Mouse (Mus musculus): ENCODE data around the gene Pde4d.
A peak's percentile ranks its signal among the peaks of the same experiment; 100 is the strongest.

Pde4d gene

GRCm38 (mm10) chr13:109881161-109881857 is 1431.6 kb downstream of the Pde4d start:
- no peak for DNase-seq (ENCODE audit: low spot score in 2 of 2)

GRCm38 (mm10) chr13:109883636-109884035 is 1433.9 kb downstream of the Pde4d start:
- DNase-seq (ENCODE audit: low spot score in 2 of 2): no peak

- DNase-seq (ENCODE audit: low spot score in 2 of 2): no peak
Measured at GRCm38 (mm10) chr13:109884812-109885211, 1435.1 kb downstream of the Pde4d start.

GRCm38 (mm10) chr13:109888293-109888692 is 1438.5 kb downstream of the Pde4d start:
- DNase-seq (ENCODE audit: low spot score in 2 of 2): no peak

- DNase-seq (ENCODE audit: low spot score in 2 of 2): no peak
Measured at GRCm38 (mm10) chr13:109891194-109891909, 1441.6 kb downstream of the Pde4d start.

- DNase-seq (ENCODE audit: low spot score in 2 of 2): no peak
Measured at GRCm38 (mm10) chr13:109891910-109892265, 1442.1 kb downstream of the Pde4d start.

- DNase-seq (ENCODE audit: low spot score in 2 of 2): no peak
Measured at GRCm38 (mm10) chr13:109899442-109900428, 1450.0 kb downstream of the Pde4d start.

GRCm38 (mm10) chr13:109901811-109902210 is 1452.1 kb downstream of the Pde4d start:
- no peak for DNase-seq (ENCODE audit: low spot score in 2 of 2)

- peak in 1 of 2 experiments; percentile 38 for DNase-seq (ENCODE audit: low spot score in 2 of 2)
Measured at GRCm38 (mm10) chr13:109902460-109902854, 1452.7 kb downstream of the Pde4d start.

- peak; percentile 66 to 87 for DNase-seq (ENCODE audit: low spot score in 2 of 2)
Measured at GRCm38 (mm10) chr13:109902855-109903763, 1453.4 kb downstream of the Pde4d start.

GRCm38 (mm10) chr13:109903764-109904510 is 1454.2 kb downstream of the Pde4d start:
- no peak for DNase-seq (ENCODE audit: low spot score in 2 of 2)

- no peak for DNase-seq (ENCODE audit: low spot score in 2 of 2)
Measured at GRCm38 (mm10) chr13:109906342-109906888, 1456.7 kb downstream of the Pde4d start.

GRCm38 (mm10) chr13:109907634-109908033 is 1457.9 kb downstream of the Pde4d start:
- DNase-seq (ENCODE audit: low spot score in 2 of 2): peak in 1 of 2 experiments; percentile 68

GRCm38 (mm10) chr13:109908386-109908785 is 1458.6 kb downstream of the Pde4d start:
- no peak for DNase-seq (ENCODE audit: low spot score in 2 of 2)

GRCm38 (mm10) chr13:109909111-109909510 is 1459.4 kb downstream of the Pde4d start:
- DNase-seq (ENCODE audit: low spot score in 2 of 2): no peak

GRCm38 (mm10) chr13:109910915-109911314 is 1461.2 kb downstream of the Pde4d start:
- no peak for DNase-seq (ENCODE audit: low spot score in 2 of 2)

- no peak for DNase-seq (ENCODE audit: low spot score in 2 of 2)
Measured at GRCm38 (mm10) chr13:109912635-109913034, 1462.9 kb downstream of the Pde4d start.

GRCm38 (mm10) chr13:109914246-109914645 is 1464.5 kb downstream of the Pde4d start:
- DNase-seq (ENCODE audit: low spot score in 2 of 2): no peak

- DNase-seq (ENCODE audit: low spot score in 2 of 2): no peak
Measured at GRCm38 (mm10) chr13:109914846-109915245, 1465.1 kb downstream of the Pde4d start.

- DNase-seq (ENCODE audit: low spot score in 2 of 2): no peak
Measured at GRCm38 (mm10) chr13:109915501-109915900, 1465.8 kb downstream of the Pde4d start.

Measured in urinary bladder, postnatal 4 days (tissue).